Mouse (Mus musculus): ENCODE results near the gene Inpp5a. TPM values are rescaled to one million over a fixed set of nuclear protein-coding genes. Genes with fewer than 3 reads are reported as not detected.
A peak's percentile ranks its signal among the peaks of the same experiment; 100 is the strongest.

Inpp5a gene
- polyA plus RNA-seq, 1 experiment from 2014 or later: 24.4 TPM

GRCm38 (mm10) chr7:139390926-139391325 lies 2.0 kb downstream of the Inpp5a start:
- Histone ChIP-seq H3K36me3 (no peaks in the 10 kb centered on the region), H3K4me2 (peak overlapping the region; percentile 72), H3K27me3 (no peaks in the 10 kb centered on the region), H3K9ac (peak overlapping the region; percentile 95; the same call in 1 of the 2 replicates), H3K4me3 (peak overlapping the region; percentile 88), H3K27ac (peak overlapping the region; percentile 29; the same call in 1 of the 2 replicates), H3K4me1 (peaks cover 49% of the 10 kb centered on the region), H3K9me3 (no peaks in the 10 kb centered on the region)
- no peak for ATAC-seq (ENCODE audit: insufficient number of reproducible peaks, insufficient read depth, low FRiP score, low TSS enrichment, low read depth)
- WGBS: 63% methylated on average over 9 of the region's 9 CpGs

- Histone ChIP-seq H3K27me3 (no peaks in the 10 kb centered on the region), H3K4me1 (peaks cover 49% of the 10 kb centered on the region), H3K4me2 (peak overlapping the region; percentile 72), H3K9ac (peak overlapping the region; percentile 44; the same call in 1 of the 2 replicates), H3K4me3 (no peak overlapping the region), H3K9me3 (no peaks in the 10 kb centered on the region), H3K36me3 (no peaks in the 10 kb centered on the region), H3K27ac (no peak overlapping the region)
- ATAC-seq (ENCODE audit: insufficient number of reproducible peaks, insufficient read depth, low FRiP score, low TSS enrichment, low read depth): no peak
- 65% methylated on average over 5 of the region's 5 CpGs for WGBS
Observed at GRCm38 (mm10) chr7:139391691-139392090, 2.8 kb downstream of the Inpp5a start.

GRCm38 (mm10) chr7:139392106-139392505 lies 3.2 kb downstream of the Inpp5a start:
- WGBS: 77% methylated on average over 2 of the region's 2 CpGs
- no peaks in the 10 kb centered on the region for H3K27me3 ChIP-seq
- no peak overlapping the region for H3K27ac ChIP-seq
- no peaks in the 10 kb centered on the region for H3K9me3 ChIP-seq
- peak overlapping the region; percentile 72; the same call in 1 of the 2 replicates for H3K4me2 ChIP-seq
- H3K36me3 ChIP-seq: no peaks in the 10 kb centered on the region
- peaks cover 45% of the 10 kb centered on the region for H3K4me1 ChIP-seq
- H3K4me3 ChIP-seq: no peak overlapping the region
- no peak for ATAC-seq (ENCODE audit: insufficient number of reproducible peaks, insufficient read depth, low FRiP score, low TSS enrichment, low read depth)
- H3K9ac ChIP-seq: peak overlapping the region; percentile 51; the same call in 1 of the 2 replicates

GRCm38 (mm10) chr7:139392691-139393235 lies 3.9 kb downstream of the Inpp5a start:
- WGBS: 78% methylated on average over 6 of the region's 6 CpGs
- Histone ChIP-seq H3K36me3 (no peaks in the 10 kb centered on the region), H3K4me3 (no peak overlapping the region), H3K9ac (no peak overlapping the region), H3K4me2 (no peak overlapping the region), H3K4me1 (peaks cover 46% of the 10 kb centered on the region), H3K27me3 (no peaks in the 10 kb centered on the region), H3K9me3 (no peaks in the 10 kb centered on the region), H3K27ac (no peak overlapping the region)
- ATAC-seq (ENCODE audit: insufficient number of reproducible peaks, insufficient read depth, low FRiP score, low TSS enrichment, low read depth): no peak

- 0 out of 2 replicates have a peak, but pooled peaks have one; percentile 38 for ATAC-seq (ENCODE audit: insufficient number of reproducible peaks, insufficient read depth, low FRiP score, low TSS enrichment, low read depth)
- H3K9me3 ChIP-seq: no peaks in the 10 kb centered on the region
- no peaks in the 10 kb centered on the region for H3K36me3 ChIP-seq
- peaks cover 44% of the 10 kb centered on the region for H3K4me1 ChIP-seq
- H3K27me3 ChIP-seq: no peaks in the 10 kb centered on the region
- 55% methylated on average over 8 of the region's 8 CpGs for WGBS
- no peak overlapping the region; the same call in 1 of the 2 replicates for H3K9ac ChIP-seq
- H3K27ac ChIP-seq: 0 out of 2 replicates have a peak overlapping the region, but pooled peaks have one; percentile 4
- H3K4me3 ChIP-seq: no peak overlapping the region
- H3K4me2 ChIP-seq: no peak overlapping the region
Observed at GRCm38 (mm10) chr7:139397521-139397920, 8.6 kb downstream of the Inpp5a start.

- no peak overlapping the region for H3K9ac ChIP-seq
- H3K9me3 ChIP-seq: no peaks in the 10 kb centered on the region
- H3K27me3 ChIP-seq: no peaks in the 10 kb centered on the region
- no peak overlapping the region for H3K4me2 ChIP-seq
- no peak for ATAC-seq (ENCODE audit: insufficient number of reproducible peaks, insufficient read depth, low FRiP score, low TSS enrichment, low read depth)
- peaks cover 39% of the 10 kb centered on the region for H3K4me1 ChIP-seq
- WGBS: 75% methylated on average over 5 of the region's 5 CpGs
- H3K36me3 ChIP-seq: no peaks in the 10 kb centered on the region
- H3K27ac ChIP-seq: 0 out of 2 replicates have a peak overlapping the region, but pooled peaks have one; percentile 4
- no peak overlapping the region for H3K4me3 ChIP-seq
Observed at GRCm38 (mm10) chr7:139398111-139398510, 9.2 kb downstream of the Inpp5a start.

- no peak overlapping the region for H3K4me3 ChIP-seq
- 68% methylated on average over 6 of the region's 6 CpGs for WGBS
- peaks cover 39% of the 10 kb centered on the region for H3K4me1 ChIP-seq
- H3K36me3 ChIP-seq: no peaks in the 10 kb centered on the region
- H3K4me2 ChIP-seq: no peak overlapping the region
- H3K27me3 ChIP-seq: no peaks in the 10 kb centered on the region
- H3K27ac ChIP-seq: no peak overlapping the region
- H3K9me3 ChIP-seq: no peaks in the 10 kb centered on the region
- no peak overlapping the region for H3K9ac ChIP-seq
- no peak for ATAC-seq (ENCODE audit: insufficient number of reproducible peaks, insufficient read depth, low FRiP score, low TSS enrichment, low read depth)
Observed at GRCm38 (mm10) chr7:139398530-139399021, 9.7 kb downstream of the Inpp5a start.

- no peaks in the 10 kb centered on the region for H3K27me3 ChIP-seq
- H3K9ac ChIP-seq: no peak overlapping the region
- WGBS: 76% methylated on average over 4 of the region's 4 CpGs
- no peak overlapping the region for H3K4me3 ChIP-seq
- no peaks in the 10 kb centered on the region for H3K36me3 ChIP-seq
- no peak for ATAC-seq (ENCODE audit: insufficient number of reproducible peaks, insufficient read depth, low FRiP score, low TSS enrichment, low read depth)
- H3K9me3 ChIP-seq: no peaks in the 10 kb centered on the region
- H3K4me1 ChIP-seq: peaks cover 39% of the 10 kb centered on the region
- H3K27ac ChIP-seq: no peak overlapping the region
- no peak overlapping the region for H3K4me2 ChIP-seq
Observed at GRCm38 (mm10) chr7:139399572-139399971, 10.7 kb downstream of the Inpp5a start.

- peaks cover 4% of the 10 kb centered on the region; the same call in 1 of the 2 replicates for H3K36me3 ChIP-seq
Observed at GRCm38 (mm10) chr7:139399977-139400685, 11.2 kb downstream of the Inpp5a start.

GRCm38 (mm10) chr7:139400926-139401325 lies 12.0 kb downstream of the Inpp5a start:
- Histone ChIP-seq H3K4me2 (no peak overlapping the region), H3K4me1 (peaks cover 39% of the 10 kb centered on the region), H3K4me3 (no peak overlapping the region), H3K27ac (no peak overlapping the region), H3K9me3 (no peaks in the 10 kb centered on the region), H3K9ac (no peak overlapping the region), H3K36me3 (peaks cover 8% of the 10 kb centered on the region), H3K27me3 (no peaks in the 10 kb centered on the region)
- ATAC-seq (ENCODE audit: insufficient number of reproducible peaks, insufficient read depth, low FRiP score, low TSS enrichment, low read depth): no peak
- 86% methylated on average over 3 of the region's 3 CpGs for WGBS

More at GRCm38 (mm10) chr7:139399977-139400685, 11.2 kb downstream of the Inpp5a start:
- WGBS: 83% methylated on average over 11 of the region's 11 CpGs
- no peak for ATAC-seq (ENCODE audit: insufficient number of reproducible peaks, insufficient read depth, low FRiP score, low TSS enrichment, low read depth)
- H3K4me1 ChIP-seq: peaks cover 39% of the 10 kb centered on the region
- H3K27ac ChIP-seq: no peak overlapping the region
- H3K9ac ChIP-seq: no peak overlapping the region
- no peaks in the 10 kb centered on the region for H3K27me3 ChIP-seq
- H3K4me3 ChIP-seq: no peak overlapping the region
- no peaks in the 10 kb centered on the region for H3K9me3 ChIP-seq
- H3K4me2 ChIP-seq: no peak overlapping the region

- no peaks in the 10 kb centered on the region for H3K27me3 ChIP-seq
- H3K4me2 ChIP-seq: no peak overlapping the region
- H3K9ac ChIP-seq: no peak overlapping the region
- H3K27ac ChIP-seq: no peak overlapping the region
- WGBS: 73% methylated on average over 8 of the region's 8 CpGs
- no peak overlapping the region for H3K4me3 ChIP-seq
- H3K9me3 ChIP-seq: no peaks in the 10 kb centered on the region
- H3K4me1 ChIP-seq: peaks cover 39% of the 10 kb centered on the region
- H3K36me3 ChIP-seq: peaks cover 8% of the 10 kb centered on the region
- ATAC-seq (ENCODE audit: insufficient number of reproducible peaks, insufficient read depth, low FRiP score, low TSS enrichment, low read depth): no peak
Observed at GRCm38 (mm10) chr7:139401791-139402190, 12.9 kb downstream of the Inpp5a start.

- Histone ChIP-seq H3K9me3 (no peaks in the 10 kb centered on the region), H3K4me2 (no peak overlapping the region), H3K4me1 (peaks cover 33% of the 10 kb centered on the region), H3K27me3 (no peaks in the 10 kb centered on the region), H3K9ac (no peak overlapping the region), H3K36me3 (peaks cover 8% of the 10 kb centered on the region), H3K4me3 (no peak overlapping the region), H3K27ac (no peak overlapping the region)
- WGBS: 90% methylated on average over 4 of the region's 4 CpGs
- no peak for ATAC-seq (ENCODE audit: insufficient number of reproducible peaks, insufficient read depth, low FRiP score, low TSS enrichment, low read depth)
Observed at GRCm38 (mm10) chr7:139402721-139403120, 13.8 kb downstream of the Inpp5a start.
